13 mouse cellular contexts compared by ENCODE assay signal in the genomic region with DNA sequence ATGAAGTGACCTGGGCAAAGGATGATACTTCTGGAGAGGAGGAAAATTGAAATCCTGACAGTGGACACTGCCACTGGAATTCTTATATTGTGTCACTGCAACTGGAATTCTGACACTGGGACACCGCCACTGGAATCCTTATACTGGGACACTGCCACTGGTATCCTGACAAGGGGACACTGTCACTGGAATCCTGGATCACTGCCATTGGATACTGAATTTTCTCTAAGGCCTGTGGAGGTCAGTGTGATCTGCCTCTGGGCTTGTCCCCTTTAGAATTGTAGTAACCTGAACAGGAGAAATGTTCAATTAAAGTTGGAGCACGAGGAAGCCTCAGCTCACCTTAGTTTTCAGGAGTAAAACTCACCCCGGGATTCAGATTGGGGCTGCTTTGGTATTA.
DNase-seq lines count a peak whose midpoint lies in the region; ATAC-seq and TF ChIP-seq lines count a peak whose summit lies in the region.
"Had no signal": no experiment of that assay in that cellular context is flagged by ENCODE, and none has a peak within 500 bp of the region (broad histone marks: within the 10 kb centered on the region; RNA-seq: fewer than 3 reads in every experiment).

No protein-coding gene starts in this region.

- no peak overlapping the region for H3K4me2 ChIP-seq in neural tube, embryonic 13.5 days
- no peak overlapping the region for H3K4me2 ChIP-seq in liver, postnatal 0 days (ENCODE audit: low read depth, low read length)
- H3K4me2 ChIP-seq: forebrain, embryonic 12.5 days; hindbrain, embryonic 14.5 days; neural tube, embryonic 12.5 days had no signal

- peaks cover 10% of the 10 kb centered on the region for H3K4me1 ChIP-seq in kidney, adult 2 months (ENCODE audit: control insufficient read depth, insufficient read depth, low read length)
- H3K4me1 ChIP-seq in neural tube, embryonic 13.5 days (replicated peaks) = peaks cover 5% of the 10 kb centered on the region; the same call in 1 of the 2 replicates
- H3K4me1 ChIP-seq in liver, postnatal 0 days (ENCODE audit: insufficient read depth) = peaks cover 7% of the 10 kb centered on the region
- H3K4me1 ChIP-seq: neural tube, embryonic 12.5 days had no signal

- DNase-seq in kidney, adult 2 months = no peak
- no peak for DNase-seq in kidney, postnatal 14 days
- no peak for DNase-seq in neural tube, embryonic 10.5 days (ENCODE audit: extremely low spot score, low spot score)
- peak; percentile 14 for DNase-seq in liver, postnatal 0 days
- no peak for DNase-seq in frontal cortex, postnatal 36 days (ENCODE audit: low spot score in 2 of 2)
- no peak for DNase-seq in adipocyte (ENCODE audit: low spot score)
- DNase-seq: gastrocnemius, postnatal 14 days had no signal

- no peak for TF ChIP-seq POLR2A in kidney, adult 2 months (IDR thresholded peaks at IDR 0.05; ENCODE audit: low read depth, low read length)

- H3K27me3 ChIP-seq in kidney, adult 2 months (replicated peaks; ENCODE audit: control insufficient read depth, insufficient read depth, low read length) = no peaks in the 10 kb centered on the region
- H3K27me3 ChIP-seq in neural tube, embryonic 13.5 days = no peaks in the 10 kb centered on the region
- H3K27me3 ChIP-seq in liver, postnatal 0 days (ENCODE audit: insufficient read depth, low read length) = no peaks in the 10 kb centered on the region
- H3K27me3 ChIP-seq: forebrain, embryonic 12.5 days; neural tube, embryonic 12.5 days had no signal

- no peak for TF ChIP-seq CTCF in kidney, adult 2 months (conservative IDR thresholded peaks at IDR 0.05; ENCODE audit: insufficient read depth, insufficient read length, low read depth, low read length)
- no peak for TF ChIP-seq CTCF in liver, postnatal 0 days (IDR thresholded peaks at IDR 0.05; ENCODE audit: low read depth)

- no peak overlapping the region for H3K4me3 ChIP-seq in kidney, adult 2 months (ENCODE audit: insufficient read depth, low read depth, low read length)
- H3K4me3 ChIP-seq in neural tube, embryonic 13.5 days = no peak overlapping the region
- no peak overlapping the region for H3K4me3 ChIP-seq in liver, postnatal 0 days (ENCODE audit: low read depth, low read length)
- H3K4me3 ChIP-seq: forebrain, embryonic 12.5 days; heart, embryonic 10.5 days; neural tube, embryonic 12.5 days had no signal

- no peaks in the 10 kb centered on the region for H3K9me3 ChIP-seq in neural tube, embryonic 13.5 days
- no peaks in the 10 kb centered on the region for H3K9me3 ChIP-seq in liver, postnatal 0 days (ENCODE audit: low read length)
- H3K9me3 ChIP-seq: forebrain, embryonic 12.5 days; heart, embryonic 10.5 days; neural tube, embryonic 12.5 days had no signal

- H3K36me3 ChIP-seq in kidney, adult 2 months (ENCODE audit: control insufficient read depth, insufficient read depth, low read length) = no peaks in the 10 kb centered on the region
- no peaks in the 10 kb centered on the region for H3K36me3 ChIP-seq in neural tube, embryonic 13.5 days
- no peaks in the 10 kb centered on the region for H3K36me3 ChIP-seq in liver, postnatal 0 days (replicated peaks; ENCODE audit: insufficient read depth, low read length)
- H3K36me3 ChIP-seq: forebrain, embryonic 12.5 days; heart, embryonic 10.5 days; neural tube, embryonic 12.5 days had no signal

- WGBS in kidney, adult 2 months = 69% methylated on average over 3 of the region's 3 CpGs
- 86% methylated on average over 3 of the region's 3 CpGs for WGBS in neural tube, embryonic 13.5 days
- WGBS in liver, postnatal 0 days (ENCODE audit: insufficient replicate concordance) = 54% methylated on average over 3 of the region's 3 CpGs

- no peak for ATAC-seq in neural tube, embryonic 13.5 days (ENCODE audit: low read depth)
- ATAC-seq in liver, postnatal 0 days = peak; percentile 71

- peak overlapping the region; percentile 90 for H3K27ac ChIP-seq in kidney, adult 2 months (ENCODE audit: insufficient read depth, low read depth, low read length)
- H3K27ac ChIP-seq in neural tube, embryonic 13.5 days (replicated peaks) = peak overlapping the region; percentile 18; the same call in 1 of the 2 replicates
- peak overlapping the region; percentile 98 for H3K27ac ChIP-seq in liver, postnatal 0 days (ENCODE audit: low read depth)
- H3K27ac ChIP-seq: forebrain, embryonic 12.5 days; heart, embryonic 10.5 days; kidney, postnatal 0 days; neural tube, embryonic 12.5 days had no signal

- H3K9ac ChIP-seq in neural tube, embryonic 13.5 days = no peak overlapping the region
- 0 out of 2 replicates have a peak overlapping the region, but pooled peaks have one; percentile 27 for H3K9ac ChIP-seq in liver, postnatal 0 days (replicated peaks)
- H3K9ac ChIP-seq: forebrain, embryonic 12.5 days; hindbrain, embryonic 14.5 days; neural tube, embryonic 12.5 days had no signal

- no peak for TF ChIP-seq EP300 in liver, postnatal 0 days (IDR thresholded peaks at IDR 0.05; ENCODE audit: low read depth)

Comparison
In these comparisons a context has a peak if more than half of its experiments do, and no peak if none do; other contexts are left out.
1. H3K27ac ChIP-seq: peak in every context shown above with its lines; median percentile 98 in liver, postnatal 0 days; 90 in kidney, adult 2 months; 18 in neural tube, embryonic 13.5 days.